Mouse (Mus musculus): Measurements from ENCODE around the gene Csmd2. TPM values are rescaled to one million over a fixed set of nuclear protein-coding genes. Genes with fewer than 3 reads are reported as not detected.

Csmd2 gene
- polyA plus RNA-seq, 1 experiment from 2014 or later, result 0.45 TPM

- ATAC-seq (ENCODE audit: low read depth), result no peak
- Histone ChIP-seq H3K9me3 (ENCODE audit: control insufficient read depth, low read length) (no peaks in the 10 kb centered on the region), H3K4me1 (ENCODE audit: control insufficient read depth, insufficient read depth, low read length) (no peaks in the 10 kb centered on the region), H3K36me3 (ENCODE audit: control insufficient read depth, insufficient read depth, low read length) (no peaks in the 10 kb centered on the region), H3K4me2 (ENCODE audit: low read depth, low read length) (no peak overlapping the region), H3K27ac (replicated peaks; ENCODE audit: low read depth, low read length) (no peak overlapping the region), H3K4me3 (ENCODE audit: low read depth, low read length) (no peak overlapping the region), H3K27me3 (replicated peaks; ENCODE audit: control insufficient read depth, insufficient read depth, low read length) (no peaks in the 10 kb centered on the region), H3K9ac (ENCODE audit: low read depth, low read length) (no peak overlapping the region)
- WGBS, result 54% methylated on average over 7 of the region's 7 CpGs
- DNase-seq (ENCODE audit: low spot score), result no peak
Measured at GRCm38 (mm10) chr4:128397804-128398203, 410.1 kb downstream of the Csmd2 start.

DNA sequence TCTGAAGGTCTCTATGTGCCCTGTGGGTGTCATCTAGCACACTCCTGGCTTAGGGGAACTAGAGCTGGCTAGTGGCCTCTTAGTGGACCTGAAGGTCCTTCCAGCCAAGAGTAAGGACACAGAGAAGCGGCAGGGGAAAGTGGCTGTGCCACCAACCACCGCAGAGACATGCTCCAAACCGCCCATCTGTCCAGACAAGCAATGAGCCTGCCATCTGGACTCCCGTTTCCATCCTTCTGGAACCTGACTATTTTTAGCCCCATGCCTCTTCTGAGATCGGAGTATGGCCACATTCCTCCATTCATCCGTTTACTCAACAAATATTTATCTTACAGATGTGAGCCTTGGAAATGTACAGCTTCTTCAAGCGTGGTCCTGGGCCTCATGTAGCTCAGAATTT lies 411.3 kb downstream of the Csmd2 start:
- Histone ChIP-seq H3K9ac (ENCODE audit: low read depth, low read length) (no peak overlapping the region), H3K4me2 (ENCODE audit: low read depth, low read length) (no peak overlapping the region), H3K36me3 (ENCODE audit: control insufficient read depth, insufficient read depth, low read length) (no peaks in the 10 kb centered on the region), H3K4me3 (ENCODE audit: low read depth, low read length) (no peak overlapping the region), H3K27ac (replicated peaks; ENCODE audit: low read depth, low read length) (no peak overlapping the region), H3K27me3 (replicated peaks; ENCODE audit: control insufficient read depth, insufficient read depth, low read length) (no peaks in the 10 kb centered on the region), H3K4me1 (ENCODE audit: control insufficient read depth, insufficient read depth, low read length) (no peaks in the 10 kb centered on the region), H3K9me3 (ENCODE audit: control insufficient read depth, low read length) (no peaks in the 10 kb centered on the region)
- ATAC-seq (ENCODE audit: low read depth) (no peak), DNase-seq (ENCODE audit: low spot score) (no peak)
- 51% methylated on average over 7 of the region's 7 CpGs for WGBS

GRCm38 (mm10) chr4:128400016-128400415 lies 412.4 kb downstream of the Csmd2 start:
- 79% methylated on average over 6 of the region's 6 CpGs for WGBS
- ATAC-seq (ENCODE audit: low read depth) (no peak), DNase-seq (ENCODE audit: low spot score) (no peak)
- Histone ChIP-seq H3K4me1 (ENCODE audit: control insufficient read depth, insufficient read depth, low read length) (no peaks in the 10 kb centered on the region), H3K27me3 (replicated peaks; ENCODE audit: control insufficient read depth, insufficient read depth, low read length) (no peaks in the 10 kb centered on the region), H3K27ac (replicated peaks; ENCODE audit: low read depth, low read length) (no peak overlapping the region), H3K4me3 (ENCODE audit: low read depth, low read length) (no peak overlapping the region), H3K4me2 (ENCODE audit: low read depth, low read length) (no peak overlapping the region), H3K36me3 (ENCODE audit: control insufficient read depth, insufficient read depth, low read length) (no peaks in the 10 kb centered on the region), H3K9ac (ENCODE audit: low read depth, low read length) (no peak overlapping the region), H3K9me3 (ENCODE audit: control insufficient read depth, low read length) (no peaks in the 10 kb centered on the region)

GRCm38 (mm10) chr4:128401591-128401990 lies 413.9 kb downstream of the Csmd2 start:
- 57% methylated on average over 3 of the region's 3 CpGs for WGBS

DNA sequence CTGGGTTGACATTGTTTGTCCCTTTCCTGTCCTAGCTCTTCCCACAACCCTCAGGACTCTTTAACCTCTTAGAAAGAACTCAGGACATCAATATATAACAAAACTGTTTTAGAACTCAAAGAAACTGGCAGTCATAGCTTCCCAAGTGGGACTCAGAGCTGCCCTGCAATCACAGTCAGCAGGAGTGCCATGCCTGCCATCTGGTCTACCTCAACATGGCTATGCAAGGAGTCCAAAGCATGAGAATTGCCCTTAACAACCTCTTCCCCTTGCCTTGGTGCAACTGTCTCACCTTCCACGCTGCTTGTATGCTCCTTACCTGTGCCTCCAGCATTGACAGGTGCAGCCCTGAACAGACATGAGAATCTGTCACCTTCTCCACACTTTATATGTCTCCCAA lies 415.0 kb downstream of the Csmd2 start:
- Histone ChIP-seq H3K27me3 (replicated peaks; ENCODE audit: control insufficient read depth, insufficient read depth, low read length) (no peaks in the 10 kb centered on the region), H3K27ac (replicated peaks; ENCODE audit: low read depth, low read length) (no peak overlapping the region), H3K4me1 (ENCODE audit: control insufficient read depth, insufficient read depth, low read length) (no peaks in the 10 kb centered on the region), H3K4me2 (ENCODE audit: low read depth, low read length) (no peak overlapping the region), H3K9ac (ENCODE audit: low read depth, low read length) (no peak overlapping the region), H3K36me3 (ENCODE audit: control insufficient read depth, insufficient read depth, low read length) (no peaks in the 10 kb centered on the region), H3K9me3 (ENCODE audit: control insufficient read depth, low read length) (0 out of 2 replicates have a peak, but pooled peaks cover 4% of the 10 kb centered on the region), H3K4me3 (ENCODE audit: low read depth, low read length) (no peak overlapping the region)
- no peak for DNase-seq (ENCODE audit: low spot score)
- no peak for ATAC-seq (ENCODE audit: low read depth)
- WGBS, result 79% methylated on average over 1 of the region's 1 CpGs

More at GRCm38 (mm10) chr4:128401591-128401990, 413.9 kb downstream of the Csmd2 start:
- H3K27me3 ChIP-seq (replicated peaks; ENCODE audit: control insufficient read depth, insufficient read depth, low read length), result no peaks in the 10 kb centered on the region
- no peak overlapping the region for H3K9ac ChIP-seq (ENCODE audit: low read depth, low read length)
- 0 out of 2 replicates have a peak, but pooled peaks cover 4% of the 10 kb centered on the region for H3K9me3 ChIP-seq (ENCODE audit: control insufficient read depth, low read length)
- ATAC-seq (ENCODE audit: low read depth) (no peak), DNase-seq (ENCODE audit: low spot score) (no peak)
- H3K4me3 ChIP-seq (ENCODE audit: low read depth, low read length), result no peak overlapping the region
- no peaks in the 10 kb centered on the region for H3K36me3 ChIP-seq (ENCODE audit: control insufficient read depth, insufficient read depth, low read length)
- no peaks in the 10 kb centered on the region for H3K4me1 ChIP-seq (ENCODE audit: control insufficient read depth, insufficient read depth, low read length)
- no peak overlapping the region for H3K27ac ChIP-seq (replicated peaks; ENCODE audit: low read depth, low read length)
- no peak overlapping the region for H3K4me2 ChIP-seq (ENCODE audit: low read depth, low read length)

DNA sequence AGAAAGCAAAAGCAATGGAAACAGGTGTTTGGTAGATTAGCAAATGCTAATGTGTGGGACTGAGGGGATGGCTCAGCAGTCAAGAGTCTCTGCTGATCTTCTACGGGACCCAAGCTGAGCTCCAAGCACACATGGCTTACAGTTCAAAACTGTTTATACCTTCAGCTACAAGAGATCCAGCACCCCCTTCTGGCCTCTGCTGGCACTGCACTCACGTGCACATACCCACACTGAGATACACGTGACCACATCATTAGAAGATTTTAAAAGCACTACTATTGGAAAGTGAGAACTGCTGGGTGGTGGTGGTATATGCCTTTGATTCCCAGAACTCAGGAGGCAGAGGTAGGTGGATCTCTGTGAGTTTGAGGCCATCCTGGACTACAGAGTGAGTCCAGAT lies 417.9 kb downstream of the Csmd2 start:
- no peak overlapping the region for H3K4me3 ChIP-seq (ENCODE audit: low read depth, low read length)
- H3K9me3 ChIP-seq (ENCODE audit: control insufficient read depth, low read length), result 0 out of 2 replicates have a peak, but pooled peaks cover 4% of the 10 kb centered on the region
- ATAC-seq (ENCODE audit: low read depth) (no peak), DNase-seq (ENCODE audit: low spot score) (no peak)
- H3K27me3 ChIP-seq (replicated peaks; ENCODE audit: control insufficient read depth, insufficient read depth, low read length), result no peaks in the 10 kb centered on the region
- H3K4me1 ChIP-seq (ENCODE audit: control insufficient read depth, insufficient read depth, low read length), result no peaks in the 10 kb centered on the region
- no peak overlapping the region for H3K9ac ChIP-seq (ENCODE audit: low read depth, low read length)
- 97% methylated on average over 3 of the region's 3 CpGs for WGBS
- H3K4me2 ChIP-seq (ENCODE audit: low read depth, low read length), result no peak overlapping the region
- no peaks in the 10 kb centered on the region for H3K36me3 ChIP-seq (ENCODE audit: control insufficient read depth, insufficient read depth, low read length)
- H3K27ac ChIP-seq (replicated peaks; ENCODE audit: low read depth, low read length), result no peak overlapping the region

- H3K9me3 ChIP-seq (ENCODE audit: control insufficient read depth, low read length), result 0 out of 2 replicates have a peak, but pooled peaks cover 4% of the 10 kb centered on the region
- 75% methylated on average over 9 of the region's 9 CpGs for WGBS
- H3K36me3 ChIP-seq (ENCODE audit: control insufficient read depth, insufficient read depth, low read length), result no peaks in the 10 kb centered on the region
- H3K9ac ChIP-seq (ENCODE audit: low read depth, low read length), result no peak overlapping the region
- ATAC-seq (ENCODE audit: low read depth) (no peak), DNase-seq (ENCODE audit: low spot score) (no peak)
- H3K4me1 ChIP-seq (ENCODE audit: control insufficient read depth, insufficient read depth, low read length), result no peaks in the 10 kb centered on the region
- H3K4me3 ChIP-seq (ENCODE audit: low read depth, low read length), result no peak overlapping the region
- no peak overlapping the region for H3K27ac ChIP-seq (replicated peaks; ENCODE audit: low read depth, low read length)
- H3K4me2 ChIP-seq (ENCODE audit: low read depth, low read length), result no peak overlapping the region
- no peaks in the 10 kb centered on the region for H3K27me3 ChIP-seq (replicated peaks; ENCODE audit: control insufficient read depth, insufficient read depth, low read length)
Measured at GRCm38 (mm10) chr4:128407084-128407845, 419.6 kb downstream of the Csmd2 start.

DNA sequence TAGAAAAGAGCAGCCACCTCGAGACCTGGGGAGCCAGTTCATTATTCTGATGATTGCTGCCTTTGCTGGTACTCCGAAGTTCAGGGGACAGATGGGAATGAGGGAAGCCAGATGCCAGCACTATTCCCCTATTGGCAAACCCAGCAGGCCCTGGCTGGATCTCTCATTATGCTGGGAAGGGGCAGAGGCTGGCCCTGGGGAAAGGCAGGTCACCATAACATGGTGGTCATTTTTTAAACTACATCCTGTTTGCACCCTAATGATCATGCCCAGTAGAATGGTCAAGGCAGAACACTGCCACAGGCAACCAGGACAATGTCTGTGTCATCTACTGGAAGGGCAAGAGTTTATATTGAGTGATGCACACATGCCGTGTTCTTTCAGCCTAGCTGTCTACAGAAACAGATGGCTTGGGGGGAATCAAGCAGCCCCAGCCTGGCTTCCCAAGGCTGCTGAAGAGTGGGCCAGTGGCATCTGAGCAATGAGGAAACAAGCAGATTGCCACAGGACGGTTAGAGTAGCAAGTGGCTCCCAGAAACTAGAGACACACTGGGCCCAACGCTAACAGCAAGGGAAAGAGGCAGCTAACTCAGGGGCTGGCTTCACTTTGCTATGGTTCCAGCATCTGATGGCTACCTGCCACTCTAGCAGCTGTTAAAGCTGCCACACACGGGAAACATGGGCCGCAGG lies 424.4 kb downstream of the Csmd2 start:
- 71% methylated on average over 7 of the region's 7 CpGs for WGBS
- Histone ChIP-seq H3K4me2 (ENCODE audit: low read depth, low read length) (no peak overlapping the region), H3K36me3 (ENCODE audit: control insufficient read depth, insufficient read depth, low read length) (no peaks in the 10 kb centered on the region), H3K9me3 (ENCODE audit: control insufficient read depth, low read length) (no peaks in the 10 kb centered on the region), H3K27ac (replicated peaks; ENCODE audit: low read depth, low read length) (no peak overlapping the region), H3K4me1 (ENCODE audit: control insufficient read depth, insufficient read depth, low read length) (no peaks in the 10 kb centered on the region), H3K27me3 (replicated peaks; ENCODE audit: control insufficient read depth, insufficient read depth, low read length) (no peaks in the 10 kb centered on the region), H3K4me3 (ENCODE audit: low read depth, low read length) (no peak overlapping the region), H3K9ac (ENCODE audit: low read depth, low read length) (no peak overlapping the region)
- DNase-seq (ENCODE audit: low spot score), result no peak
- ATAC-seq (ENCODE audit: low read depth), result no peak

Data from embryonic facial prominence, embryonic 14.5 days (tissue).